Mouse (Mus musculus) kidney, postnatal 25 days (tissue): ENCODE results near the gene Cd3g.
"Not testable (repeated sequence)": the region's sequence is repeated elsewhere in the genome, so short reads cannot be mapped to it uniquely, and the experiment has no call there.

Experiments
- DNase-seq, 2 experiments: peaks; one replicate each; pipeline ENCODE4 v3.0.0; 2021; ENCODE audit warnings: mixed read lengths in 2 of 2

Gene Cd3g

GRCm38 (mm10) chr9:44985721-44986161 lies 5.5 kb upstream of the Cd3g start:
- no peak for DNase-seq

- no peak for DNase-seq
Measured at GRCm38 (mm10) chr9:44983001-44983400, 2.8 kb upstream of the Cd3g start.

- no peak for DNase-seq
Measured at GRCm38 (mm10) chr9:44982531-44982930, 2.3 kb upstream of the Cd3g start.

- no peak for DNase-seq
Measured at GRCm38 (mm10) chr9:44982081-44982480, 1.9 kb upstream of the Cd3g start.

- no peak for DNase-seq
Measured at GRCm38 (mm10) chr9:44981676-44982075, 1.4 kb upstream of the Cd3g start, which contains the start of gene Cd3d. Gene Cd3d (plus strand): TSS chr9:44981786.

- no peak for DNase-seq
Measured at GRCm38 (mm10) chr9:44981104-44981503, 873 bp upstream of the Cd3g start.

- no peak for DNase-seq
Measured at GRCm38 (mm10) chr9:44979806-44980205, 425 bp downstream of the Cd3g start.

GRCm38 (mm10) chr9:44977813-44978212 lies 2.4 kb downstream of the Cd3g start:
- DNase-seq, result no peak

- DNase-seq, result no peak
Measured at GRCm38 (mm10) chr9:44969450-44969849, 10.8 kb downstream of the Cd3g start.

- DNase-seq, result not testable (repeated sequence)
Measured at GRCm38 (mm10) chr9:44967763-44968162, 12.5 kb downstream of the Cd3g start.

- peak; percentile 88 to 89 for DNase-seq
Measured at GRCm38 (mm10) chr9:44966815-44967242, 13.4 kb downstream of the Cd3g start.

- DNase-seq, result no peak
Measured at GRCm38 (mm10) chr9:44965833-44966466, 14.3 kb downstream of the Cd3g start.

- DNase-seq, result peak; percentile 99
Measured at GRCm38 (mm10) chr9:44965126-44965832, 15.0 kb downstream of the Cd3g start, which contains the start of gene Ube4a. Gene Ube4a (minus strand): TSS chr9:44965600.

GRCm38 (mm10) chr9:44954432-44954831 lies 25.8 kb downstream of the Cd3g start:
- no peak for DNase-seq

- DNase-seq, result peak; percentile 21 to 57
Measured at GRCm38 (mm10) chr9:44947836-44948235, 32.4 kb downstream of the Cd3g start.

GRCm38 (mm10) chr9:44946185-44946695 lies 34.0 kb downstream of the Cd3g start:
- no peak for DNase-seq

- no peak for DNase-seq
Measured at GRCm38 (mm10) chr9:44942421-44942820, 37.8 kb downstream of the Cd3g start.

- DNase-seq, result no peak
Measured at GRCm38 (mm10) chr9:44941756-44942155, 38.5 kb downstream of the Cd3g start.

GRCm38 (mm10) chr9:44921543-44921942 lies 58.7 kb downstream of the Cd3g start:
- DNase-seq, result no peak

GRCm38 (mm10) chr9:44921123-44921468 lies 59.1 kb downstream of the Cd3g start:
- peak; percentile 55 to 66 for DNase-seq

GRCm38 (mm10) chr9:44920374-44921122 lies 59.7 kb downstream of the Cd3g start, which contains the start of gene Atp5l:
Gene Atp5l (minus strand): TSS chr9:44920742.
- DNase-seq, result peak; percentile 89 to 91

GRCm38 (mm10) chr9:44919606-44920005 lies 60.6 kb downstream of the Cd3g start:
- no peak for DNase-seq
